Mouse (Mus musculus) lung, embryonic 14.5 days (tissue): ENCODE results near the gene Mylpf. TPM values are rescaled to one million over a fixed set of nuclear protein-coding genes. Genes with fewer than 3 reads are reported as not detected.

Experiments used
- ATAC-seq: fragments of 200-750 bp; cut with Nextera tagmentation; 2 replicates; pipeline ENCODE4 v1.8.0; 2017; ENCODE audit warnings: mild to moderate bottlenecking, moderate TSS enrichment, moderate library complexity; ENCODE audit not compliant: insufficient read depth
- DNase-seq: peaks from one replicate; pipeline ENCODE4 v3.0.0-alpha.2; 2015
- H3K27ac ChIP-seq: fragments of 300-500 bp; sonication (generic); 2 replicates; pipeline ENCODE4 v1.5.1; 2014; ENCODE audit warnings: low read depth, mild to moderate bottlenecking, moderate library complexity
- H3K27me3 ChIP-seq: fragments of 300-500 bp; sonication (generic); 2 replicates; pipeline ENCODE4 v1.6.1; 2014; ENCODE audit warnings: low read length, control low read depth; ENCODE audit not compliant: insufficient read depth
- H3K36me3 ChIP-seq: fragments of 300-500 bp; sonication (generic); 2 replicates; pipeline ENCODE4 v1.6.1; 2014; ENCODE audit warnings: control low read depth; ENCODE audit not compliant: insufficient read depth
- H3K4me1 ChIP-seq: fragments of 300-500 bp; sonication (generic); 2 replicates; pipeline ENCODE4 v1.6.1; 2014; ENCODE audit warnings: antibody characterized with exemption, control low read depth; ENCODE audit not compliant: insufficient read depth
- H3K4me2 ChIP-seq: fragments of 300-500 bp; sonication (generic); 2 replicates; pipeline ENCODE4 v1.6.1; 2014; ENCODE audit warnings: mild to moderate bottlenecking
- H3K4me3 ChIP-seq: fragments of 300-500 bp; sonication (generic); 2 replicates; pipeline ENCODE4 v1.5.1; 2014; ENCODE audit warnings: low read depth, low read length
- H3K9ac ChIP-seq: fragments of 300-500 bp; sonication (generic); 2 replicates; pipeline ENCODE4 v1.6.1; 2014
- H3K9me3 ChIP-seq: fragments of 300-500 bp; sonication (generic); 2 replicates; pipeline ENCODE4 v1.6.1; 2016; ENCODE audit warnings: low read depth, low read length, control low read depth
- CTCF ChIP-seq: IDR thresholded peaks from 2 replicates; pipeline ENCODE4 v1.5.1; 2016; ENCODE audit warnings: antibody characterized with exemption, low read depth
- WGBS: fragments of 180-500 bp; shearing (Covaris S2); extraction: QIAGEN DNeasy Blood & Tissue Kit; methylation state at CpG from one replicate; pipeline ENCODE4 v1.1.7; 2014; 5-methylcytosine and 5-hydroxymethylcytosine counted together
- polyA plus RNA-seq: library from polyadenylated mRNA; unstranded; fragments of >200 nt; fragmentation: Nextera tagmentation; extraction: Ambion mirVana; gene quantifications from 2 replicates; pipeline ENCODE4 v1.2.1, GENCODE M21; 2014

Gene Mylpf
- polyA plus RNA-seq, 1 experiment from 2014 or later = 12.2 TPM

- Histone ChIP-seq H3K4me1 (peaks cover 6% of the 10 kb centered on the region; the same call in 1 of the 2 replicates), H3K9ac (no peak overlapping the region), H3K9me3 (no peaks in the 10 kb centered on the region), H3K36me3 (peaks cover 50% of the 10 kb centered on the region), H3K27ac (no peak overlapping the region), H3K4me3 (no peak overlapping the region), H3K4me2 (no peak overlapping the region), H3K27me3 (no peaks in the 10 kb centered on the region)
- TF ChIP-seq CTCF = no peak
- ATAC-seq (no peak), DNase-seq (no peak)
- WGBS = 88% methylated on average over 5 of the region's 5 CpGs
Observed at GRCm38 (mm10) chr7:127192989-127193388, 15.7 kb upstream of the Mylpf start.

- no peak overlapping the region for H3K27ac ChIP-seq
- H3K36me3 ChIP-seq = peaks cover 61% of the 10 kb centered on the region
- ATAC-seq = no peak
- WGBS = 92% methylated on average over 17 of the region's 17 CpGs
- no peaks in the 10 kb centered on the region for H3K27me3 ChIP-seq
- H3K9ac ChIP-seq = 0 out of 2 replicates have a peak overlapping the region, but pooled peaks have one; percentile 64
- H3K9me3 ChIP-seq = no peaks in the 10 kb centered on the region
- peak overlapping the region; percentile 78 for H3K4me2 ChIP-seq
- no peak for TF ChIP-seq CTCF
- no peak for DNase-seq
- peak overlapping the region; percentile 69 for H3K4me3 ChIP-seq
- H3K4me1 ChIP-seq = peaks cover 6% of the 10 kb centered on the region; the same call in 1 of the 2 replicates
Observed at GRCm38 (mm10) chr7:127194011-127194632, 14.6 kb upstream of the Mylpf start.

- WGBS = 57% methylated on average over 7 of the region's 7 CpGs
- Histone ChIP-seq H3K27me3 (no peaks in the 10 kb centered on the region), H3K9me3 (no peaks in the 10 kb centered on the region), H3K4me1 (peaks cover 6% of the 10 kb centered on the region; the same call in 1 of the 2 replicates), H3K36me3 (peaks cover 66% of the 10 kb centered on the region), H3K27ac (peak overlapping the region; percentile 87; the same call in 1 of the 2 replicates), H3K4me2 (peak overlapping the region; percentile 78), H3K9ac (peak overlapping the region; percentile 64), H3K4me3 (peak overlapping the region; percentile 69)
- DNase-seq (no peak), ATAC-seq (no peak)
- TF ChIP-seq CTCF = no peak
Observed at GRCm38 (mm10) chr7:127194633-127195029, 14.1 kb upstream of the Mylpf start.

GRCm38 (mm10) chr7:127195544-127196295, 13.0 kb upstream of the Mylpf start, which contains the start of gene Cd2bp2:
Gene Cd2bp2 (minus strand): TSS chr7:127196050.
- ATAC-seq (peak; percentile 95), DNase-seq (peak; percentile 99)
- Histone ChIP-seq H3K4me2 (peak within 1 kb of the TSS; percentile 78), H3K4me3 (peak within 1 kb of the TSS; percentile 69), H3K4me1 (peaks cover 6% of the 10 kb centered on the region; the same call in 1 of the 2 replicates), H3K9ac (peak within 1 kb of the TSS; percentile 66), H3K27me3 (no peaks in the 10 kb centered on the region), H3K36me3 (peaks cover 77% of the 10 kb centered on the region), H3K9me3 (no peaks in the 10 kb centered on the region), H3K27ac (peak within 1 kb of the TSS; percentile 87)
- WGBS = under 1% methylated on average over 51 of the region's 51 CpGs
- TF ChIP-seq CTCF = peak; percentile 62

GRCm38 (mm10) chr7:127196484-127196883, 12.2 kb upstream of the Mylpf start:
- ATAC-seq = no peak

GRCm38 (mm10) chr7:127206606-127207005, 2.1 kb upstream of the Mylpf start:
- no peak for DNase-seq
- H3K4me3 ChIP-seq = peak overlapping the region; percentile 74
- peaks cover 7% of the 10 kb centered on the region for H3K4me1 ChIP-seq
- no peak for ATAC-seq
- H3K9ac ChIP-seq = peak overlapping the region; percentile 86
- no peak for TF ChIP-seq CTCF
- peaks cover 29% of the 10 kb centered on the region for H3K36me3 ChIP-seq
- WGBS = 55% methylated on average over 2 of the region's 2 CpGs
- 0 out of 2 replicates have a peak overlapping the region, but pooled peaks have one; percentile 82 for H3K27ac ChIP-seq
- H3K27me3 ChIP-seq = no peaks in the 10 kb centered on the region
- no peaks in the 10 kb centered on the region for H3K9me3 ChIP-seq
- H3K4me2 ChIP-seq = peak overlapping the region; percentile 96

More at GRCm38 (mm10) chr7:127196484-127196883, 12.2 kb upstream of the Mylpf start:
- peaks cover 6% of the 10 kb centered on the region; the same call in 1 of the 2 replicates for H3K4me1 ChIP-seq
- no peaks in the 10 kb centered on the region for H3K27me3 ChIP-seq
- TF ChIP-seq CTCF = no peak
- no peaks in the 10 kb centered on the region for H3K9me3 ChIP-seq
- peak overlapping the region; percentile 82 for H3K27ac ChIP-seq
- peak overlapping the region; percentile 66 for H3K9ac ChIP-seq
- 51% methylated on average over 11 of the region's 11 CpGs for WGBS
- peaks cover 80% of the 10 kb centered on the region for H3K36me3 ChIP-seq
- peak overlapping the region; percentile 78 for H3K4me2 ChIP-seq
- peak overlapping the region; percentile 69 for H3K4me3 ChIP-seq
- no peak for DNase-seq
